Mouse (Mus musculus) ovary, postnatal 14 days (tissue): ENCODE measurements around the gene Prickle2.

Experiments used
- DNase-seq: peaks from one replicate; pipeline ENCODE4 v3.0.0; 2022; ENCODE audit warnings: low spot score

Prickle2 gene

GRCm38 (mm10) chr6:92512001-92512400 lies 194.0 kb downstream of the Prickle2 start:
- no peak for DNase-seq

- no peak for DNase-seq
These were observed 196.2 kb downstream of the Prickle2 start for GRCm38 (mm10) chr6:92509712-92510111.

GRCm38 (mm10) chr6:92506276-92506675 lies 199.7 kb downstream of the Prickle2 start:
- no peak for DNase-seq

- no peak for DNase-seq
These were observed 206.5 kb downstream of the Prickle2 start for GRCm38 (mm10) chr6:92499449-92499848.

GRCm38 (mm10) chr6:92498574-92498973 lies 207.4 kb downstream of the Prickle2 start:
- no peak for DNase-seq

- DNase-seq: no peak
These were observed 208.7 kb downstream of the Prickle2 start for GRCm38 (mm10) chr6:92497279-92497678.

- DNase-seq: no peak
These were observed 210.5 kb downstream of the Prickle2 start for GRCm38 (mm10) chr6:92495500-92495899.

- DNase-seq: no peak
These were observed 224.3 kb downstream of the Prickle2 start for GRCm38 (mm10) chr6:92481690-92481956.

GRCm38 (mm10) chr6:92480941-92481689 lies 224.8 kb downstream of the Prickle2 start:
- peak; percentile 61 for DNase-seq

GRCm38 (mm10) chr6:92478612-92479011 lies 227.3 kb downstream of the Prickle2 start:
- no peak for DNase-seq

- no peak for DNase-seq
These were observed 228.3 kb downstream of the Prickle2 start for GRCm38 (mm10) chr6:92477621-92478020.

- no peak for DNase-seq
These were observed 236.5 kb downstream of the Prickle2 start for GRCm38 (mm10) chr6:92469456-92469855.

- no peak for DNase-seq
These were observed 237.1 kb downstream of the Prickle2 start for GRCm38 (mm10) chr6:92468892-92469291.

GRCm38 (mm10) chr6:92468383-92468791 lies 237.6 kb downstream of the Prickle2 start:
- no peak for DNase-seq

- no peak for DNase-seq
These were observed 238.6 kb downstream of the Prickle2 start for GRCm38 (mm10) chr6:92467343-92467742.

- no peak for DNase-seq
These were observed 240.3 kb downstream of the Prickle2 start for GRCm38 (mm10) chr6:92465666-92466065.

GRCm38 (mm10) chr6:92464781-92465337 lies 241.1 kb downstream of the Prickle2 start:
- DNase-seq: no peak

- DNase-seq: no peak
These were observed 242.2 kb downstream of the Prickle2 start for GRCm38 (mm10) chr6:92463768-92464167.

GRCm38 (mm10) chr6:92460750-92461149 lies 245.2 kb downstream of the Prickle2 start:
- DNase-seq: no peak

GRCm38 (mm10) chr6:92458026-92458425 lies 247.9 kb downstream of the Prickle2 start:
- no peak for DNase-seq

- DNase-seq: no peak
These were observed 254.5 kb downstream of the Prickle2 start for GRCm38 (mm10) chr6:92451421-92451820.

GRCm38 (mm10) chr6:92449956-92450355 lies 256.0 kb downstream of the Prickle2 start:
- no peak for DNase-seq

GRCm38 (mm10) chr6:92446662-92447061 lies 259.3 kb downstream of the Prickle2 start:
- DNase-seq: no peak

- no peak for DNase-seq
These were observed 264.8 kb downstream of the Prickle2 start for GRCm38 (mm10) chr6:92441205-92441604.
